Mouse (Mus musculus) small intestine, adult 2 months (tissue): Measurements from ENCODE around the gene Zbed3.

Source experiments
- CTCF ChIP-seq: fragments of 200-500 bp; IDR thresholded peaks from 2 replicates; pipeline ENCODE4 v1.5.1; 2012; ENCODE audit warnings: low read depth, mild to moderate bottlenecking, control low read depth, inconsistent platforms, low read length, moderate library complexity, mixed read lengths; ENCODE audit not compliant: insufficient replicate concordance, insufficient read length; ENCODE audit errors: extremely low read depth
- POLR2A ChIP-seq: fragments of 200-500 bp; IDR thresholded peaks from 2 replicates; pipeline ENCODE4 v1.6.1; 2012; ENCODE audit warnings: low read depth, mild to moderate bottlenecking, control low read depth, inconsistent platforms, low read length, moderate library complexity

DNA sequence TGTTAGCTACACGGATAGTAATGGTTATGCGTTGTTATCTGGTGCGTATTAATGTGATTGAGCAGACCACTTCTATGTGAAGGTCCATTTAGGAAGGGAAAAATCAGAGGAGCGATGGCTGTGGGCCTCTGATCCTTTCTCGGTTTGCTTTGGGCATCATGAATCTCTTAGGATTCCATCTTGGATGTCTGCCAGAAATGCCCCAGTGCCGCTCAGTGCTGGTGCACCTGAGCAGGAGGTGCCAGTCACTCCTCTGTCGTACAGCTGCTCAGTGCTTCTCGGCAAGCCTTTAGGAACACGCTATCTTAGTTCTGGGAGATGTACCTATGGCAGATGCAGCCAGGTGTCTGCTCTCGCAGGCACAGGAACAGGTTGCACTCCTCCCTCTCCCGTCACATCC is 5.4 kb downstream of the Zbed3 start:
- TF ChIP-seq CTCF: no peak
- TF ChIP-seq POLR2A: no peak
